Mouse (Mus musculus): ENCODE results near the gene Ptp4a2.

Ptp4a2 gene

DNA sequence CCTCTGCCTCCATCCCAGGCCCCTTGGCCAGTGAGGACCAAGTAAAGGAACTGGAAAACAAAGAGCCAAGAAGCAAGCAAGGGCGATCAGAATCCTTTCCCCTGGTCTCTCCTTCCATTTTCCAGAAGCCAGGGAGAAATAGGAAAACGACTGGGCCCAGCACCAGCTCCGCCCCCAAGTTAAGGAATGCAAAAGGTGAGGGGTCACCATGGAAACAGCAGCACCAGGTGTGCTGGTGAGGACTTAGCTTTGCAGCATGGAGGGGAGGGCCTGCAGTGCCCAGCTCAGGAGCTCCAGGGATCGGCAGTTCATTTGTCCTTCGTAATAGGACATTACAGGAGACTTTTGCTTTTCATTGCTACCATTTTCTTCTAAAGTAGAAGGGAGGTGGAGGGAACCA is 13.0 kb upstream of the Ptp4a2 start:
- DNase-seq = no peak

DNA sequence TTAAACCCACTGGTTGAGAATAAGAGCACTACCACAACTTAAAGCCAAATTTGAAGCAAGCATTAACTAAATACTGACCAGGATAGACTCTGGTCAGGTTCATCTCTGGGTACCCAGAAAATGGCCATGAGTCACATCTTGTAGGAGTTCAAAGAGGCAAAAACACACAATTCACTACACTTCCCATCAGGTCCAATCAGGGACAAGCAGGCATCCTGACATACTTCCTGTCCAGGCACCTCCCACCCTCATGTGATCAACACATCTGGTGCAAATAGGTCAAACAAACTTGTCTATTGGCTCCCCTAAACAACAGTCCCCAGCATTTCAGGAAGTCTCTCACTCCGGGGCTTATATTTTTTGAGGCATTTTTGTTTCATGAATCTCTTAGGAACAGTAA is 7.7 kb upstream of the Ptp4a2 start:
- no peak for DNase-seq

DNA sequence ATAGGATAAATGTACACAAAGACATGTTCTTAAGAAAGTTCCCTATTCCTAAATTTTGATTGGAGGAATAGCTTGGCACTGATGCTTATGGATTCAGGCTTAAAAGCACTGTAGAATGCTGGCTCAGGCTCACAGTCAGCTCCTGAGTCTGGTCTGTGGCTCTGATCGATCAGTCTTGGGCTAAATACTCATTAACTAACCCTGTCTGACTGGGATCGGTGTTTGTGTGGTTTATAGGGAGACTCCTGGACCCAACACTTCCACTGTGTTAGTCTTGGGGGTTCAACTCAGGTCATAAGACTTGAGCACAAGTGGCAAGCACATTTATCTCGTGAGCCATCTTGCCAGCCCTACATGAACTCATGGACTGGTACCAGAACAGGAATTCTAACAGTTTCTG is 6.0 kb upstream of the Ptp4a2 start:
- no peak for DNase-seq

DNA sequence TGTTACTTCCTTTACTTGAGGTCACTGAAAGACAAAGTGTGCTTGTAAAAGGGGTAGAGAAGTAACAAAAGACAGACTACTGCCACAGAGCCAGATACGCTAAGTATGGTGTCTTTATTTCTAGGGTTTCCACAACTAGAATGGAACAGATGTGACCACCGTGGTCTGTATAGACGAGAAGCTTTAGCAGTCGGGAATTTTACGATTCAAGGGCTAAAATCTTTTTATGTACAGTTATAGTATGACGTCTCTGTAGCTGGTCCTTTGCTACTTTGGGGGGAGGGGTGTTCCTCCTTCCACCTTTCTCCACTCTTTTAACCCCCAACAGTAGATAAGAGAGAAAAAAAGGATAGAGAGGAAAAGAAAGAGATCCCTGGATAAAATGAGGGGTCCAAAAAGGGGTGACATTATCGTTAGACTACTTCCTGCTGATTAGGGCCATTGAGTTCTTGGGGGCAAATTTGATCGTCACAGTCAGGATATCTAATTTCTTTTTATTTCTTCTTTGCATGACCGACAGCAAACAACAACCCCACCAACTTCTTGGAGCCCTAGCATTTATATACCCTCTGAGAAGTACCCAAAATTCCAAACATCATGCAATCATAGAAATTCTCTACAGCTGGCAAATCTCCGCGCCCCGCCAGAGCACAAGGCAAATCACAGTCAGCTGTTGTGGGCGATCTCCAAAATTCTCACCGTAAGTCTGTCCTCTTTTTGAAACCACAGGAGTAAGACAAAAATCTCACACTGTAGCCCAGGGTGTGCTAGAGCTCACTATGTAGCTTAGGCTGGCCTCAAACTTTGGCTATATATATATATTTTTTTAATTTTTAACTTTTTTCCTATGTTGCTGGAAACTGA is 818 bp downstream of the Ptp4a2 start:
- no peak for DNase-seq

DNA sequence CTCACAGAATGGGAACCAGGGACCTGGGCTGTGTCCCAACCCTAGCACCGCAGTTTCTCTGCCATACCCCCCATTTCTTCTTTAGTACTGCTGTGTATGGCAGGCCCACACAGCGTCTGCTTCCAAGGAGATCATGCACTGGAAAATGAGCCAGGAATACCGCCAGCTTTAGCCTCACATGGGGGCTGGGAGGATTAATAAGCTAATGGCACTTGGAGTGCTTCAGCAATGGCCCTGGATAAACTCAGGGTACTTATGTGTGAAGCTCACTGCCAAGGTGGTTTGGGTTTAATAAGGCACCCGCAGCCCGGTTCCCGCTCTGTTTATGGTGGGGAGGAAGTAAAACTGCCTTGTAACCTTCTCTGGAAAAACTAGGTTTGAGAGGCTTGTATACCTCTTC is 6.6 kb downstream of the Ptp4a2 start:
- peak; percentile 49 for DNase-seq

DNA sequence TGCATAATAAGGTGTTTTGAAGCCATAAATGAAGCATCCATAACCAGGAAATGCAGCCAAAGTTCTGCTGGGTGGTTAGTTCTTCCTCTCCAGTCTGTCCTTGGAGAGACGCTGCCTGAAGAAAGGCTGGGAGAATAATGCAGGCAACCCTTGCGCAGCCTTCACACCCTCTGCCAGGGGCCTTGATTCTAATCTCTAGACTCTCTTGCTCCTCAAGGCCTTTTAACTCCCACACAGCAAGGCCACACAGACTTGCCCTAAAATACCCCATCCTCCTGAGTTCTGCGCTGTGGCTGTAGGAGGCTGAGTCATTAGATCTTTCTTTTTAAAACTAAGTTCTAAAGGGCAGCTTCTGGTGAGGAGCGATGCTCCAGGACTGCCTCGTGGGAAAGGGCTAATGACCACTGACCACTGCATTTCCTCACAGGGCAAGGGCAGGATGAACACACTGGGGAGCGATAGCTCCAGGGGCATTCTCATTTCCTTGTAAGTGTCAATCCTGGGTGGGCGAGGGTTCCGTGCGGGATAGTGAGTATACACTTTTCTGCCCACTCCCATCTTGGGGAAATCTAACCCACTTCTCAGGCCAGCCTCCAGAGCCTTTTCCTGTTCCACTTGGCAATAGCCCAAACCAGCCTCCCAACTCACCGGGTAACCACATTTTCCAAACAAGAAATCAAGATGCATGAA is 7.6 kb downstream of the Ptp4a2 start:
- DNase-seq = no peak

DNA sequence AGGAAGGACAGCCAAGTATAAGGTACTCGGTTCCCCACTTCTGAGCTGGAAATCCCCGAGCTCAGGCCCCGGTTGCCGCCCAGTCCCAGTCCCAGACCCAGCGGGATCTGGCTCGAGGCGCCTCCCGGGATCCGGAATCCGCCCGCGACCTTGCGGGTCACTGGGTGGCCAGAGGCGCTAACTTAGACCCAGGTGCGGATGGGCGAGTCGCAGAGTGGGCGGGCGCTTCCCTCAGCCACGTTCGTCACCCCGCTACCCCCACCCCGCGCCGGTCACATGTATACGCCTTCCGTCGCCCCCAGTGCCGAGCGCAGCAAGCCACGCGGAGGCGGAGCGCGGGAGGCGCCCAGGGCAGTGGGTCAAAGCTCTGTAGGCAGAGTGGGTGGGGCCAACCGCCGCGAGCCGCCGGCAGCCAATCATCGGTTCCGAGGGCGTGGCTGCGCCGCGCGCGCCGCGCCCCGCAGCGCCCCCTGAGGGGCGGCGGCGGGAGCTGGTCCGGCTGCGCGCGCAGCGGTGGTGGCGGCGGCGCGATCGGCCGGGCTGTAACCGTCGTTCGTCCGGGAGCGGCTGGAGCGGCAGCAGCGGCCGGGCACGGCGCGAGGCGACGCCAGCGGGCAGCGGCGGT is 8.8 kb downstream of the Ptp4a2 start:
- peak; percentile 97 for DNase-seq

DNA sequence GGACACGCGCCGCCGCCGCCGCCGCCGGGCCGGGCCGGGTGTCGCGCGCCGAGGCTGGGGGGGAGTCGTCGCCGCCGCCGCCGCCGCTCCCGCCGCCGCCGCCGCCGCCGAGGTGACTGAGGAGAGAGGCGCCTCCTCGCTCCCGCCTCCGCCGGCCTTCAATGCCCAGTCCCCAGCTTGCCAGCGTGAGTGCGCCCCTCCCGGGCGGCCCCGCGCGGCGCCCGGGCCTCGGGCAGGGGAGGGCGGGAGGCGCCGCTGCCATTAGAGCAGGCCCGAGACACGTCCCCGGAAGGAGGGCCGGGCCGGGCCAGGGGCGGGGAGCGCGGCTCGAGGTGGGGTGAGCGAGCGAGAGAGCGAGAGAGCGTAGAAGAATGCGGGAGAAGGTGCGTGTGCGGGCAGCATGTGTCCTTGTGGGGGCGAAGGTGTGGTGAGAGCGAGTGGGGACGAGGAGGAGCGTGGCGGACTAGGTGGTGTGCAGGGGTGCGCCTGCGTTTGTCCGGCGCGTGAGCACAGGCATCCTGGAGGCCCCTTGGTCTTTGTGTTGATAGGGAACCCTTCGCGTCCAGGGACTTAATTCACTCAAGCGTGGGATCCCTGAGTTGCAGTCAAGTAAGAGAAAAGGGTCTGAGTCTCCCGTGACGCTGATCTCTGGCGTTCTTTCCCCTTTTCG is 9.5 kb downstream of the Ptp4a2 start:
- peak; percentile 73 for DNase-seq

DNA sequence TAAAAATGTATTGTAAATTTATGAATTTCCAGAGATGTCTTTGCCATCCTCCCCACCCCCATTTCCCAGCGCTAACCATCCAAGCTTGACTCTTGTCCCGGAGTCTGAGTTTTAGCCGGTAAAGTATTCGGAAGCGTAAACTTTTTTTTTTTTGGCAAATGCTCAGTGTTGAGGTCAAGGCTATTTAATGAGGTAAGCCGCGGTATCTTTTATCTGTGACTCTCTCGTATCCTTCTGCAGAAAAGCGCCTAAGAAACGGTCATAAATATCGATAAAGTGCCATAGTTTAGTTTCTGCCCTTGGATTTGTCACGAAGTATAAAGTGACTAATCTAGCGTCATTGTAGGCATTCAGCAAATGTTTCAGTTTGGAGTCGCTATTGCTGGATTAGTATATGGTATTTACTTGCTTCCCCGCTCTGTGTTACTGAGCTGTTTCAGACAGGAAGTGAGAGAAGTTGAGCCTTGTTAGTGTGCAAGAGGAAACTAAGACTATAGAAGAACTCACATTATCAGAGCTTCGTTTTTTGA is 10.1 kb downstream of the Ptp4a2 start:
- no peak for DNase-seq

DNA sequence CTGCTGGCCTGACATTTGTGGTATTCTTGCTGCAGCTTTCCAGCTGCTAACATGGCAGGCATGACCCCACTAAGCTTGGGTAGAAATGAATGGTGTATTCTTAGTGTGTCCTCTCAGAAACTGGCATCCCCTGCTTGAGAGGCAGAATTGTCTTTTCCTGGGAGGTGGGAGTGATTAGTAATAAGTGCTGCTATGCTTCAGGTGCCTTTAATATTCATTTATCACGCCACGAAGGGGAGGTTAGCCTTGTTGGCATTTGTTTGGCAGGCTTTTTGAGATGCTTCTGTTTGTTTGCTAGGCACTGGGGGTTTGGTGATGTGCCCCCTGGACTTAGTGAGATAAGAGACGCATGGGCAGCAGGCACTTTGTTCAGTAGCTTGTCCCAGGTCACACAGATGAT is 11.3 kb downstream of the Ptp4a2 start:
- no peak for DNase-seq

DNA sequence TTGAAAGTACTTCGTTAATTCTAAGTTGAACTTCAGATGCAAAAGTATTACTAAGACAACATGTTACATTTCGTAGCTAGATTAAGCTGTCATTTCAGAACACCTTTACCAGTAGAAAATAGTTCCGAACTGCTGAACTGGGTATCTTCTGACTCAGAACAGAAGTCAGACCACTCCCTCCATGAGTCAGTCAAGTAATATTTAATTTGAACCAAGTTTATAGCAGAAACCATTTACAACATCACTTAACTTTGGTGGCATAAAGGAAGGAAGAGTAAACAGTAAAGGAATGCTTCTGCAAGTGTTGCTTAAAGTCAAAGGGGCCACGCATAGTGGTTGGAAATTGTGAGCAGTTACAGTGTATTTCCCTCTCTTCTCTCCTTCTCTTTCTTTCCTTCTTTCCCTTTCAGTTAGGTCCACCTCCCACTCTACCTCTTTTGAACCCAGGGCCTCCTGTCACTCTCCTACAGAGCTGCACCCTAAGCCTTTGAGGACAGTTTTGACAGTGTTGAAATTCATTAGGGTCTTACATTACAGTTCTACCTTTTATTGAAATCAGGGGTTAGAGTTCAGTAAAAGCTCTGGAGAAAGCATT is 12.3 kb downstream of the Ptp4a2 start:
- no peak for DNase-seq

DNA sequence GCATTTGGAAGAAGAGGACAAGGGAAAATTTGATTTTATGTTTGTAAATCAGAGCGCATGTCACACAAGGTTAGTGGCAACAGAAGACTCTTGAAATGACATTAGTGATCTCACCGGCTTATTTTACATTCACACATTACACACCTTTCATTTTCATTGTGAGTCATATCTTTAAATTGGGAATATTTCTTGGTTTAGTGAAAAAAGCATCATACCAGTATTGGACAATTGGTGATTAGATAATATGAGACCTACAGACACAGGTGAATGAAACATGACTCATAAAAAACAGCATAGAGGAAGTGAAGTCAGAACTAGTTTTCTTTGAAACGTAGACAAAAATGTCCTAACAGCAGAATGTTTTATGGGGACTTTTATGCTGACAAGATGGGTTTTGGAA is 16.6 kb downstream of the Ptp4a2 start:
- no peak for DNase-seq

DNA sequence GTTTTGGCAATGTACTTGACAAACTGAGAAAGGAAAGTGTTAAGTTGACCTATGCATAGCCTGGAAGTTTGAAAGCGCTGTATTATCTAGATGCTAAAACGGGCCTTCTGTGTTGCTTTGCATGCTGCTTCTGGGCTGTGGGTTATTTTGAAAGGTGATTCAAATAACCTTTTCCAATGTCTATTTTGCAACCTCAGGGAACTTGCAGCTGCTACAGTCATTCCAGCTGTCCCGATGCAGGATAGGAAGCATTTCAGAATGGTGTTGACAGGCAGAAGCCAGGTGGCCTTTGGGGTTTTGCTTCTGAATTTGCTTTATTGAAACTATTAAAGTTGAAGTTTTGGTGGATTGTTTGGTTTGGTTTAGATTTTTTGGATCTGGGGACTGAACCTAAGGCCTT is 17.1 kb downstream of the Ptp4a2 start:
- DNase-seq = no peak

DNA sequence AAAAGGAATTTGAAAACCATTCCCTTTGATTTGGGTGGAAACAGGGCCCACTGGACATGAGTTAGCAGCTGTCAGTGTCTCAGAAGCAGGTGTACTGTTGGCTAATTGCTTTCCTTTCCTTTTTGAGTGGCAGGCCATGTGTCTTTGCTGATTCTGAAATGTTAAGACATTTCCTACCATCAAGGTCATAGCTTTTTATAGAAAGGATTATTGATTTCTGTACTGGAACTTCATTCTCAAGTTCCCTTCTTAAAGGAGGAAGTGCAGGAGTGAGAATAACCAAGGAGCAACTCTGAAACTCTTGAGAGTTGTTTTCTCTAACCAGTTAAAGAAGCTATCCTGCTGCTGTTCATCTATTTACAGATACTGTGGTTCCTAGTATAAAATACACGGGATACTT is 18.8 kb downstream of the Ptp4a2 start:
- DNase-seq = no peak

DNA sequence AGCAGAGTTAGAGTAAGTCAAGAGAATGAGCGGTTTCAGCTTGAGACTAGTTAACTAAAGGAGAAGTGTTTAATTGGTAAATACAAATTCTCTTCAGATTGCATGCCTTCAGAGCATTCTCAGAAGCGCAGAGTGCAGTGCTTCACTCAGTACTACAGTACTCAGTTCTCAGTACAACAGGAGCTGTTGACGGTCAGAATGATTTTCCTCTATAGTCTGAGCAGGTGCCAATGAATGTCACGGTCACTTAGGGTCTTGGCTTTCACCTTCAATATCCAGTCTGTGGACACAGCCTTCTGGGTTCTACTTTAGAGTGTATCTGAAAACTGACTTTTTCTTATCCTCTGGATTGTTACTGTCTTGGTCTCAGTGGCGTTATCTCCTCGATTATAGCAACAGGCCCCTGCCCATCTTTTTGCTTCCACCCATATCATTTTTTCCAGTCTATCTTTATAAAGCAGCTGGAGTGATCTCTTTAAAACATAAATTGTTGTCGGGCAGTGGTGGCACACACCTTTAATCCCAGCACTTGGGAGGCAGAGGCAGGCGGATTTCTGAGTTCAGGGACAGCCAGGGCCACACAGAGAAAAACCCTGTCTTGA is 19.4 kb downstream of the Ptp4a2 start:
- DNase-seq = no peak

DNA sequence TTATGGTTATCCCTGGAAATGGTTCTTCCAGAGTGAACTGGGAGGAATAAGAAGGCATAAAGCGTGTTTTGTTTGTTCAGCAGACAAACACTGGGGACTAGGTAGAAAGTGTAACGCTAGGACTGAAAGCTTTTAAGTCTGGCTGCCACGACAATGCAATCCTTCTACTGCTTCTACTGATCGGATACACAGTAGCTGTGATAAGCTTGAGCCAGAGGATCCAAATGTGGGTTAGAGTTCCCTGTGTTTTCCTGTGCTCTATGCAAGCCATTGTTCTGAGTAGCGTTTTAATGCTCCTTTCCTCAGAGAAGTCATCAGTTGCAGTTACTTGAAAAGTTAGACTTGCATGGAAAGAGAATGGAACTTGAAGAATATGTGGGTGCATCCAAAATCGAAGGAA is 23.6 kb downstream of the Ptp4a2 start:
- DNase-seq = no peak

DNA sequence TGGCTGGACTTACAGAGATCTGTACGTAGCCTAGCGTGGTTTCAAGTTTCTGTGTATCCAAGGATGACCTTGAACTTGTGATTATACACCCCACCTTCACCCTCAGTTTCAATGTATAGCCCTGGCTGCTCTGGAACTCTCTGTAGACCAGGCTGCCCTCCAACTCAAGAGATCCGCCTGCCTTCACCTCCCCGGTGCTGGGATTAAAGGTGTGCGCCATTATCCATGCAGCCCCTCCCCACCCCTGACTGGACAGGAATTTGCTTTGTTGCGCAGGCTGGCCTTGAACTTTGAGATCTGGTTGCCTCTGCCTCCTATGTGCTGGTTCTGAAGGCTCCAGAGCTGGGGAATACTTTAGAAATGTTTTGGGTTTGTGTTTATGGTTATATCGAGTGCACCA is 24.3 kb downstream of the Ptp4a2 start:
- DNase-seq = no peak

DNA sequence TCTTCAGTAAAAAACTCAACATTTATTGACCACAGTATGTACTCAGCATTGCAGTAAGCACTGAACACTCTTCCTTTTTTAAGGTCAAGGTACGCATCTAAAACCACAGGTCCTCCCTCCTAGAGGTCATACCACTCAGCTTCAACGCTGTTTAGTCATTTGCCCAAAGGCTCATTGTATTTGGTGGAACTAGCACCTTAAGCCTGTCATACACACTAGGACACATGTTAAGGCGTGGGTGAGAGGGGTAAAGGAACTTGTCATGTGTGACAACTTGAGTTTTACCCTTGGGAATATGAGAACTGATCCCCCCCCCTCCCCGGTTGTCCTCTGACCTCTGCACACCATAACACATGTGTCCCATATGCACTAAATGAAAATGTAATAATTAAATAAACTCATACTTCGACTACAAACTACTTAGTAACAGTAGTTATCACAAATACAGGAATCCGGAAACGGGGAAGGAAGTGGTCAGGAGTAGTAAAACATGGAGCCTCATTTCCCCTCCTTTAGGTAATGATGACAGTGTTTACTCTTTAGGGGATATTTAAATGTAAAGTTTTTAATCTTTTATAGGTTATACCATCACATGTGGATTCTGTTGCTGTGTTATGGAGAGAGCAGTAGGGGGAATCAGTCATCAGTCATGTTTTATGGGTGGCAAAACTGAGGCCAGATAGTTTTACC is 29.0 kb downstream of the Ptp4a2 start:
- no peak for DNase-seq

DNA sequence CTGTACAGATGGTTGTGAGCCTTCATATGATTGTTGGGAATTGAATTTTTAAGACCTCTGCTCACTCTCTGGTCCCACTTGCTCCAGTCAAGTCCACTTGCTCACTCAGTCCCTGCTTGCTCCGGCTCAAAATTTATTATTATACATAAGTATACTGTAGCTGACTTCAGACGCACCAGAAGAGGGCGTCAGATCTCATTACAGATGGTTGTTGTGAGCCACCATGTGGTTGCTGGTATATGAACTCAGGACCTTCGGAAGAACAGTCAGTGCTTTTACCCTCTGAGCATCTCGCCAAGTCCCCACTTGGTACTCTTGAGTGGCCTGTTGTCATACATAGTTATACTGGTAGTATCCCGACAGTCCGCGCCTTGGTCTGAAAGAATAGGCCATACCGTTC is 35.8 kb downstream of the Ptp4a2 start:
- no peak for DNase-seq

DNA sequence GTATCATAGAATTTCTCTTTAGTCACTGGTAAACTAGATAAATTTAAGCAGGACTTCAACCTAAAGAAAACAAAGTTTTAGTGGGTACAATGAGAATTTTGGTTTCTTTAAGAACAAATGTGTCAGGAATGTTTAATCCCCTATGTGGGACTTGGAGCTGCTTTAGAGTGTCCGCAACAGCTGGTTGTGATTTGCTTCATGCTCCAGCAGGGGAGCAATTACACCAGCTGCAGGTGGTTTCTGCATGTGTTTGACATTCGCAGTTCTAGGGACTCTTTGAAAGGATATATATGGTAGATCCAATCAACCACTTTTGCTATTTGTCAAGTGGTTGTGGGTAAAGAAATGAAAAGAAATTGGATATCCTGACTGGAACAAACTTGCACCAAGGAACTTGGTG is 39.5 kb downstream of the Ptp4a2 start:
- DNase-seq = no peak

DNA sequence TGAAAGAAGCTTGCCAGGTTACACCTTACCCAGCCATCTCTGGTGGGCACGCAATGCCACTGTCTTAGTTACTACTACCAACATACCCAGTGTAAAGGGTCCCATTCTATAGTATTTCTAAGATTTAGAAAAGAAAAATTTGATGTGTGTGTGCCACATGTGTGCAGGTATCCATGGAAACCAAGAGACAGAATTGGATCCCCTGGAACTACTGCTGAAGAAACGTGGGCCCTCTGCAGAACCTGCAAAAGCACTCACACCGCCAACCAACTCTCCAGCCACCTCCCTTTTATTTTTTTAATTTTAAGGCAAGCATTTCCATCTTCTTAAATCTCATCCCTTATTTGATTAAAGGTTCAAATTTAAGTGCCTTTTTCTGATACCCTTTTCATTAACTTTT is 40.8 kb downstream of the Ptp4a2 start:
- DNase-seq = no peak

DNA sequence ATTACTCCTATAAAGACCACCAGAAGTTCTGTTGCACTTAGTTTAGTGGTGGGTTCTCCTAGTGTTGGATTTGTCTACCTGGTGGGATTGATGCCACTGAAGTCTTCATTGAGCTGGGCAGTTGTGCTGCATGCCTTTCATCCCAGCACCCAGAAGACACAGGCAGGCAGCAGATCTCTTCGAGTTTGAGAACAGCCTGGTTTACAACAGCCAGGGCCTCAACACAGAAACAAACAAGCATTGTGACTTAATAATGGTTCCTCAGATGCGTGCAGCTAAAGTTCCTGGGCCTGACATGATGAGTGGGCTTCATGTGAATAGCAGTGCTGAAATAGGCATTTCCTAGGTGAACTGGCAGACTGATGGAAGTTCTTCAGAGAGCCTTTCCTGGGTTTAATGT is 42.0 kb downstream of the Ptp4a2 start:
- no peak for DNase-seq
